Mouse (Mus musculus) G1E (cell line): Measurements from ENCODE around the gene Tmcc3. TPM values are rescaled to one million over a fixed set of nuclear protein-coding genes. Genes with fewer than 3 reads are reported as not detected.

Source experiments
- ATAC-seq: 2 replicates; pipeline ENCODE4 v1.8.0; 2016; ENCODE audit warnings: mild to moderate bottlenecking; ENCODE audit not compliant: insufficient number of reproducible peaks, poor library complexity, low FRiP score, severe bottlenecking; ENCODE audit errors: extremely low read depth
- DNase-seq: peaks from one replicate; pipeline ENCODE4 v3.0.0; 2012; ENCODE audit warnings: low spot score
- H3K27me3 ChIP-seq: 2 replicates; pipeline ENCODE4 v1.6.1; 2012; ENCODE audit warnings: mild to moderate bottlenecking, low read length, inconsistent platforms; ENCODE audit not compliant: insufficient read depth
- H3K36me3 ChIP-seq: replicated peaks from 2 replicates; pipeline ENCODE3; 2012; ENCODE audit warnings: mild to moderate bottlenecking, inconsistent platforms
- H3K4me1 ChIP-seq: 2 replicates; pipeline ENCODE4 v1.6.1; 2012; ENCODE audit warnings: low read depth, low read length, inconsistent platforms, mixed read lengths; ENCODE audit not compliant: insufficient read depth
- H3K4me3 ChIP-seq: 2 replicates; pipeline ENCODE4 v1.5.1; 2012; ENCODE audit warnings: low read depth, mild to moderate bottlenecking, inconsistent platforms, low read length, moderate library complexity, mixed read lengths
- H3K9me3 ChIP-seq: replicated peaks from 2 replicates; pipeline ENCODE4 v1.6.1; 2012; ENCODE audit warnings: inconsistent platforms
- CTCF ChIP-seq: IDR thresholded peaks from 2 replicates; pipeline ENCODE4 v1.5.1; 2012; ENCODE audit warnings: low read depth, low read length, inconsistent platforms, mixed read lengths
- GATA1 ChIP-seq: IDR thresholded peaks from 2 replicates; pipeline ENCODE4 v1.6.1; 2012; ENCODE audit warnings: borderline replicate concordance, low read length, inconsistent platforms, mixed read lengths
- GATA2 ChIP-seq: IDR thresholded peaks from 2 replicates; pipeline ENCODE4 v1.6.1; 2012; ENCODE audit warnings: low read depth, low read length, inconsistent platforms, borderline replicate concordance
- POLR2AphosphoS5 ChIP-seq: IDR thresholded peaks from 2 replicates; pipeline ENCODE4 v1.6.1; 2012; ENCODE audit warnings: low read depth, low read length, inconsistent platforms; ENCODE audit not compliant: insufficient replicate concordance
- TAL1 ChIP-seq: conservative IDR thresholded peaks from 2 replicates; pipeline ENCODE4 v1.6.1; 2012; ENCODE audit warnings: low read depth, low read length, inconsistent platforms, mixed read lengths
- polyA plus RNA-seq: library from polyadenylated mRNA; stranded (reverse); fragments of >175 nt; gene quantifications from 2 replicates; pipeline ENCODE4 v1.2.3, GENCODE M21; 2012
- total RNA-seq, 2 experiments: library from RNA; stranded (forward) in 1 of 2; stranded (reverse) in 1 of 2; fragments of 200-1000 nt in 1 of 2; fragments of >200 nt in 1 of 2; fragmentation: Nextera tagmentation in 1 of 2; gene quantifications; 2 replicates each; pipeline ENCODE4 v1.2.3; 2014 to 2017

The Tmcc3 gene
- total and polyA plus RNA-seq, 3 experiments, result 3.3 to 15.6 (median 8.1) TPM

DNA sequence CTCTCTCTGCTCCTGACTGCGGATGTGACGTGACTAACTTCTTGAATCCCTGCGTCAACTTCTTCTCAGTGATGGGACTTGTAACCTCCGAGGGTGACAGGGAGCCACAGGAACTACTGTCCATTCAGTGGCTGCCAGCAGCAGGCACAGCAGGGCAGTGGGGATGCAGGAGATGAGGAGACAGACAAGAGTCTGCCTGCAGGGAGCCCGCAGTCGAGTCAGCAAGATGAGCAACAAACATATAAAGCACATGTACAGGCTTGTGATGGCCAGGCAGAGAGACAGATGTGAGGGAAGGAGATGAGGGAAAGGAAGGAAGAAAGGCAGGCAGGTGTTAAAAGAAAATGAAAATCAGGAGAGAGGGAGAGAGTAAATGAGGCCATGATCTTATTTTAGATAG is 308.8 kb downstream of the Tmcc3 start:
- Histone ChIP-seq H3K4me3 (no peak overlapping the region), H3K9me3 (no peaks in the 10 kb centered on the region), H3K27me3 (peaks cover 32% of the 10 kb centered on the region), H3K36me3 (no peaks in the 10 kb centered on the region), H3K4me1 (no peaks in the 10 kb centered on the region)
- no peak for DNase-seq
- no peak for TF ChIP-seq CTCF
- TF ChIP-seq TAL1, result no peak
- TF ChIP-seq GATA1, result no peak
- TF ChIP-seq POLR2AphosphoS5, result no peak
- no peak for TF ChIP-seq GATA2
- ATAC-seq, result no peak

DNA sequence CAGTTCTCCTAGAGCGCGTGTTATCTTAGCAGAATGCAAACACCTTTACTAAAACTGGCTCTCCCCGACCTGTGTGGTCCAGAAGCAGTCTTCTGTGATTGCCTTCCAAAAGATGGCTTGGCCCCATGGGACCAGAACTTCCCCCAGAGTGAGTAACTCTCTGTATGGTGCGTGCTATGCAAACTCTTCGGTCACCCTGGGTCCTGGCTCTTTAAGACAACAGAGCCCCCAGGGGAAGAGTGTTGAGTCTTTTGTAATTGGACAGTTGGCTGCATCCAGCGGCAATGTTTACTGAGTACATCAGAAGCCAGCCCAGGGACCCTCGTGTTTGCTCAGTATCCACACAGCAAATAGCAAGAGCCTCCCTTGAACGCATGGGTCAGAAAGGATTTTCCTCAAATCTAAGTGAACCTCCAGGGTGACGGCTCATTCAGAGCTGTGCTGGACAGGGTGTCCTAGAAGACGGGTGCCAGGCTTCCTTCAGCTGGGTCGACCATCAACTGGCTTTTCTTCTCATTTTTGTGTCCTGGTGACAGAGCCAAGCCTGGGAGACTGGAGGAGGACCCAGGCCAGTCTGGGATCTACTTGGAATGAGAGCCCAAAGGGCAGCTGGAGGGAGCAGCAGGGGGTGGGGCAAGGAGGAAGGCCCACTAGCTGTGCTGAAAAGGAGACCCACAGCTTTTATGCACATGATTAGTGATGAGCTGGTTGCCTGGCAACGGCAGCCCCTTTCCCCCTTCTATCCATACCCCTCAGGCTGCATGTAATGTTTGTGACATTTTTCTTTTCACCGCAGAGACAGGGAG is 309.9 kb downstream of the Tmcc3 start:
- Histone ChIP-seq H3K4me1 (no peaks in the 10 kb centered on the region), H3K9me3 (no peaks in the 10 kb centered on the region), H3K36me3 (no peaks in the 10 kb centered on the region), H3K4me3 (no peak overlapping the region), H3K27me3 (peaks cover 36% of the 10 kb centered on the region)
- ATAC-seq (no peak), DNase-seq (no peak)
- no peak for TF ChIP-seq GATA1
- TF ChIP-seq TAL1, result no peak
- TF ChIP-seq GATA2, result no peak
- TF ChIP-seq CTCF, result no peak
- TF ChIP-seq POLR2AphosphoS5, result no peak

DNA sequence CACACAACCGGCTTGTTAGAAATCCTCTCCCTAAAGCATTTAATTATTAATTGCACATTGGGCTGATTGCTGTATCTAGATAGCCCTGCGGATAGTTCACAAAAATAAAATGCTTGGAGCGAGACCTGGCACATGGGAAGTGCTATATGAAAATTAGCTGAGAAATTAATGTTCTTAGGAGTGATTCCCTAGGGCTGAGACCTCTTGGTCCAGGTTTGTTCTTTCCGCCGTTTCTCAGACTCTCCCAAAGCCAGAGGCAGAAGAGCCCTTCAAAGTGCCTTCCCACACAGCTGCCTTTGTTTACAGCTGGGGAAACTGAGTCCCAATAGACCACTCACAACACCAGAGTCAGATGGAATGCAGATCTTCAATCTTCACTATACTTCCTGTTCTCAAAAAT is 310.5 kb downstream of the Tmcc3 start:
- DNase-seq (no peak), ATAC-seq (no peak)
- Histone ChIP-seq H3K9me3 (no peaks in the 10 kb centered on the region), H3K36me3 (no peaks in the 10 kb centered on the region), H3K27me3 (peaks cover 39% of the 10 kb centered on the region), H3K4me3 (no peak overlapping the region), H3K4me1 (no peaks in the 10 kb centered on the region)
- no peak for TF ChIP-seq GATA1
- no peak for TF ChIP-seq CTCF
- no peak for TF ChIP-seq GATA2
- TF ChIP-seq TAL1, result no peak
- TF ChIP-seq POLR2AphosphoS5, result no peak

DNA sequence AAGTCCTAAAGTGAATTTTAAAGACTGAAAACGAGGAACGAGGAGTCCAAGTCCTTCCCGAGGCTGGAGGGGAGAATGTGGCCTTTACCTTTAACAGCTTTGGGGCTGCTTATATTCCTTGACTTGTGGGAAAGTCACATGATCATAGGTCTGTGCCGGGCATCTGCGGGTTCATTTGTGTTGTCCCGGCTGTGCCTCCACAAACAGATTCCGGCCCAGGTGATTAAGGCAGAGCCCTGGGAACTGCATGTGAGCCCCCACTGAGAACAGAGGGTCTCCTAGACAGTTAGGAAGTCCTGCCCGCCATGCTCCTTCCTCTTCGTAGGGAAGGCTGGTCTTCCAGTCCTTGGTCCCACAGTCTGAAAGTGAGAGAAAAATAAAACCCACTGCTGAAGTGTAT is 311.1 kb downstream of the Tmcc3 start:
- no peaks in the 10 kb centered on the region for H3K36me3 ChIP-seq
- no peak for ATAC-seq
- peaks cover 44% of the 10 kb centered on the region for H3K27me3 ChIP-seq
- TF ChIP-seq TAL1, result no peak
- no peak for TF ChIP-seq CTCF
- H3K4me3 ChIP-seq, result no peak overlapping the region
- no peaks in the 10 kb centered on the region for H3K9me3 ChIP-seq
- peaks cover 2% of the 10 kb centered on the region; the same call in 1 of the 2 replicates for H3K4me1 ChIP-seq
- DNase-seq, result no peak

DNA sequence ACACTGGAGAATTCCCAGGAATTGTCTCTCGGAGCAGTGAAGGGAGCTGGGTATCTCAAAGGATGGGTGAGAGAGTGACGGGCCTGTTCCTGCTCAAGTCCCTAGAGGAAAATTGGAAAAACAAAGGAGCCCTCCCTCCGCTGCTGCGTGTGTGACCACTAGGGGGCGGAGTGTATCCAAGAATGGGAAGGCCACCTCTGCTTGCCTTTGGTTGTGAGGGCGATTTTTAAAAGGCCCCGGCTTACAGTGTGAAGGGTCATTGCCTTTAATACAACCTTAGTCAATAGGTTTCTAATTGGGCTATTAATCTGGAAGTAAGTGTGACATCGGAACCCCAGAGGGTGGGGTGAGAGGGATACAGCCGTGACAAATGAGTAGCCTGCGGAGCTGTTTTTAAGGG is 311.9 kb downstream of the Tmcc3 start:
- Histone ChIP-seq H3K4me3 (no peak overlapping the region), H3K9me3 (no peaks in the 10 kb centered on the region), H3K36me3 (no peaks in the 10 kb centered on the region)

DNA sequence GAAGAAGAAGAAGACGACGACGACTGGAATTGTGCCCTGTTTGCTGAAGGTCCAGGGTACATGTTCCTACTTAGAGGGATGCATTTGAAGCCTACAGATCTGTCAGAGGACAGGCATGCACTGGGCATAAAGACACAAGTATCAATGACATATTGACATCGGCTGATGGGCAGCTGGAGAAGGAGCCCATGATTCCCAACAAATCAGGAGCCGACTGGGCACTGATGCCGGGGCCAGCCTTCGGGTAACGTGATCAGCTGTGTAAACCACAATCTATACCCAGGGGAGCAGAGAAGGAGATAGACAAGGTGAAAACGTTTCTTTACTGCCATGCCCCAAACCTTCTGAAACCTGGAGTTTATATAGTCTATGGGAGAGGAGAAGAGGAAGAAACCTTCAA is 313.3 kb downstream of the Tmcc3 start:
- Histone ChIP-seq H3K27me3 (peaks cover 46% of the 10 kb centered on the region), H3K4me3 (no peak overlapping the region), H3K36me3 (no peaks in the 10 kb centered on the region), H3K4me1 (peaks cover 2% of the 10 kb centered on the region; the same call in 1 of the 2 replicates), H3K9me3 (no peaks in the 10 kb centered on the region)
- ATAC-seq, result no peak
- no peak for DNase-seq
- no peak for TF ChIP-seq CTCF
- TF ChIP-seq POLR2AphosphoS5, result no peak
- no peak for TF ChIP-seq GATA1
- TF ChIP-seq TAL1, result no peak
- TF ChIP-seq GATA2, result no peak

More for the DNA sequence above, 311.9 kb downstream of the Tmcc3 start:
- ATAC-seq (peak; percentile 60), DNase-seq (peak; percentile 51)
- H3K27me3 ChIP-seq, result peaks cover 46% of the 10 kb centered on the region
- H3K4me1 ChIP-seq, result peaks cover 2% of the 10 kb centered on the region; the same call in 1 of the 2 replicates
- TF ChIP-seq GATA2 (no peak), TAL1 (no peak), POLR2AphosphoS5 (no peak), GATA1 (no peak), CTCF (peak; percentile 82)
